Mouse (Mus musculus) intestine, embryonic 16.5 days (tissue): ENCODE results near the gene Speer4e. TPM values are rescaled to one million over a fixed set of nuclear protein-coding genes. Genes with fewer than 3 reads are reported as not detected.
"Not testable (repeated sequence)": the region's sequence is repeated elsewhere in the genome, so short reads cannot be mapped to it uniquely, and the experiment has no call there.

Experiments
- ATAC-seq: fragments of 200-750 bp; cut with Nextera tagmentation; 2 replicates; pipeline ENCODE4 v1.8.0; 2017; ENCODE audit warnings: moderate TSS enrichment, moderate library complexity
- H3K27ac ChIP-seq: fragments of 300-500 bp; sonication (generic); 2 replicates; pipeline ENCODE4 v1.5.1; 2014; ENCODE audit warnings: mild to moderate bottlenecking, low read length
- H3K27me3 ChIP-seq: fragments of 300-500 bp; sonication (generic); replicated peaks from 2 replicates; pipeline ENCODE4 v1.6.1; 2014; ENCODE audit warnings: low read length, control low read depth, mixed read lengths; ENCODE audit not compliant: control insufficient read depth, insufficient read depth
- H3K36me3 ChIP-seq: fragments of 300-500 bp; sonication (generic); 2 replicates; pipeline ENCODE4 v1.6.1; 2014; ENCODE audit warnings: low read length, control low read depth; ENCODE audit not compliant: control insufficient read depth, insufficient read depth
- H3K4me1 ChIP-seq: fragments of 300-500 bp; sonication (generic); 2 replicates; pipeline ENCODE4 v1.6.1; 2014; ENCODE audit warnings: low read length, control low read depth, mixed read lengths; ENCODE audit not compliant: control insufficient read depth, insufficient read depth
- H3K4me2 ChIP-seq: fragments of 300-500 bp; sonication (generic); 2 replicates; pipeline ENCODE4 v1.6.1; 2014; ENCODE audit warnings: low read depth, low read length, control low read depth
- H3K4me3 ChIP-seq: fragments of 300-500 bp; sonication (generic); 2 replicates; pipeline ENCODE4 v1.5.1; 2014; ENCODE audit warnings: mild to moderate bottlenecking, low read length
- H3K9ac ChIP-seq: fragments of 300-500 bp; sonication (generic); 2 replicates; pipeline ENCODE4 v1.6.1; 2014; ENCODE audit warnings: low read depth, low read length
- H3K9me3 ChIP-seq: fragments of 300-500 bp; sonication (generic); 2 replicates; pipeline ENCODE4 v1.6.1; 2016; ENCODE audit warnings: low read length, control low read depth; ENCODE audit not compliant: control insufficient read depth
- WGBS: fragments of 180-500 bp; shearing (Covaris S2); extraction: QIAGEN DNeasy Blood & Tissue Kit; methylation state at CpG from one replicate; pipeline ENCODE4 v1.1.7; 2014; 5-methylcytosine and 5-hydroxymethylcytosine counted together
- polyA plus RNA-seq: library from polyadenylated mRNA; unstranded; fragments of >200 nt; fragmentation: Nextera tagmentation; extraction: Ambion mirVana; gene quantifications from 2 replicates; pipeline ENCODE4 v1.2.1, GENCODE M21; 2015

The Speer4e gene
- polyA plus RNA-seq, 1 experiment from 2014 or later, result not detected

DNA sequence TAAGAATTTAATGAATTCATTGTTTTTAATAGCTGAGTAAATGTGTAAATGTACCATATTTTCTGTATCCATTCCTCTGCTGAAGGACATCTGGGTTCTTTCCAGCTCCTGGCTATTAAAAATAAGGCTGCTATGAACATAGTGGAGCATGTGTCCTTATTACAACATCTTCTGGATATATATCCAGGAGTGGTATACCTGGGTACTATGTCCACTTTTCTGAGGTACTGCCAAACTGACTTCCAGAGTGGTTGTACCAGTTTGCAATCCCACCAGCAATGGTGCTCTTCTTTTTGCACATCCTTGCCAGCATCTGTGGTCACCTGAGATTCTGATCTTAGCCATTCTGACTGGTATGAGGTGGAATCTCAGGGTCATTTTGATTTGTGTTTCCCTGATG lies 15.4 kb upstream of the Speer4e start:
- ATAC-seq, H3K36me3 ChIP-seq, H3K9ac ChIP-seq, H3K27me3 ChIP-seq, H3K27ac ChIP-seq, H3K4me2 ChIP-seq, H3K4me3 ChIP-seq, H3K4me1 ChIP-seq, H3K9me3 ChIP-seq: not testable (repeated sequence)

- H3K27me3 ChIP-seq, H3K27ac ChIP-seq, H3K4me1 ChIP-seq, H3K36me3 ChIP-seq, H3K9ac ChIP-seq, H3K4me3 ChIP-seq, ATAC-seq, H3K4me2 ChIP-seq: not testable (repeated sequence)
- WGBS, result 70% methylated on average over 3 of the region's 3 CpGs
- H3K9me3 ChIP-seq, result 0 out of 2 replicates have a peak, but pooled peaks cover 10% of the 10 kb centered on the region
Observed at GRCm38 (mm10) chr5:14952749-14953148, 14.5 kb upstream of the Speer4e start.

DNA sequence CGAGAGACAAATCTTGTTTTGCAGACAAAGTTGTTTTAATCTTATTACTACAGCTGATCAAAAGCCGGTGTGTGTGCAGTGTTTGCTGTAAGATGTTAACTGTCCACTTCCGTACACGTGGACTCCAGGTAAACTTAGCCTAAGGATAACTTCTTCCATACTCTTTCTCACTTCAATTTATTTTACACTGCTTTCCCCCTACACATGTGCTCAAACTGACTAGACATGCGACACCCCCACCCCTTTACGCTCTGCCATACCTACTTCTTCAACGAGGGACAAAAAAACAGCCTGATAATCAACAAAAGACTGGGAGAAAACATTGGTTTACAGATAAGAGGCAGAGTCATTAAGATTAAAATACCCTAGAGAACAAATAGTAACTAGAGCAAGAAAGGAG lies 13.6 kb upstream of the Speer4e start:
- not testable (repeated sequence) for H3K4me1 ChIP-seq, H3K27ac ChIP-seq, H3K4me3 ChIP-seq, H3K27me3 ChIP-seq, H3K9ac ChIP-seq, H3K36me3 ChIP-seq, H3K4me2 ChIP-seq
- WGBS, result 64% methylated on average over 7 of the region's 7 CpGs
- peak; percentile 36; the same call in 1 of the 2 replicates for ATAC-seq
- H3K9me3 ChIP-seq, result 0 out of 2 replicates have a peak, but pooled peaks cover 12% of the 10 kb centered on the region

- H3K4me1 ChIP-seq, H3K4me2 ChIP-seq, H3K4me3 ChIP-seq, H3K9me3 ChIP-seq, H3K9ac ChIP-seq, H3K27ac ChIP-seq, H3K27me3 ChIP-seq, ATAC-seq, H3K36me3 ChIP-seq: not testable (repeated sequence)
- WGBS, result 53% methylated on average over 4 of the region's 4 CpGs
Observed at GRCm38 (mm10) chr5:14947482-14948198, 9.4 kb upstream of the Speer4e start.

- H3K9me3 ChIP-seq, H3K4me1 ChIP-seq, H3K4me3 ChIP-seq, H3K9ac ChIP-seq, H3K4me2 ChIP-seq, ATAC-seq, H3K27me3 ChIP-seq, H3K36me3 ChIP-seq, H3K27ac ChIP-seq: not testable (repeated sequence)
- WGBS, result 45% methylated on average over 4 of the region's 4 CpGs
Observed at GRCm38 (mm10) chr5:14945524-14945923, 7.3 kb upstream of the Speer4e start.

- not testable (repeated sequence) for H3K27me3 ChIP-seq, ATAC-seq, H3K9ac ChIP-seq, H3K27ac ChIP-seq, H3K36me3 ChIP-seq, H3K9me3 ChIP-seq, H3K4me2 ChIP-seq, H3K4me1 ChIP-seq, H3K4me3 ChIP-seq
- 87% methylated on average over 1 of the region's 1 CpGs for WGBS
Observed at GRCm38 (mm10) chr5:14941043-14941442, 2.8 kb upstream of the Speer4e start.

DNA sequence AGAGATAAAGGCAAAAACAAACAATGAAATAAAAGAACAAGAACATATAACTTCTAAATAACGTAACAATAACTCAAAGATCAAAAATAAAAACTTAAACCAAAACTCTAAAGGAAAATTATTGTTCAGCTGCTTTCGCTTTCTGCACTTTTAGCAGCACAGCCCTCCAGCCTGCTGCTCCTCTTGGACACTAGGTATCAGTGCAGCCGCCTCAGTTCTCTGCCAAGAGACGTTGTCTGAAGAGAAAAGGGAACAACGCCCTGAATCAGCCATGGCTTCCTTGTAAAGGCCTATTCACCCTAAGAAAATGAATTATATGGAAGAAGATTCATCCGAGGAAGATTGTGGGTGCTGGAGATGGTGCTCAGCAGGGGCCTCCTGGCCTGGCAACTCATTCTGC lies 4.5 kb downstream of the Speer4e start:
- H3K9me3 ChIP-seq, H3K4me3 ChIP-seq, ATAC-seq, H3K9ac ChIP-seq, H3K36me3 ChIP-seq, H3K4me2 ChIP-seq, H3K27me3 ChIP-seq, H3K27ac ChIP-seq, H3K4me1 ChIP-seq: not testable (repeated sequence)
- 78% methylated on average over 5 of the region's 6 CpGs for WGBS

DNA sequence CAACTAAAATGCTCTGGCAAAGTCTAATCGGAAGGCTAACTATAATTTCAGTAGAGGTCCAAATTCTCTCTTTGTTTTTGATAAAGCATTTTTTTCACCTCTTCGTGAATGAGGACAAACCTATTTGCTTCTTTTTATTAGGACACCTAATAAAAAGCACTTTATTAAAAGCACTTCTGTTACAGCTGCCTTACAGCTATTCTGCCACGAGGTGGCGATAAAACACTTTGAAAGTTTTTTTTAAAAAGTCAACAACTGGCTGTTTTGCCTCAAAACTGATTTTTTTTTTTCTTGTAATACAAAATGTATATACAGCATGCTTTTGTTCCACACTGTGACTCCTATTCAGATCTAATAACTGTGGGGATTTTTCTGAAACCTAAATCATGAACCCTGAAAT lies 11.2 kb downstream of the Speer4e start:
- H3K4me2 ChIP-seq, H3K9me3 ChIP-seq, ATAC-seq, H3K4me1 ChIP-seq, H3K27me3 ChIP-seq, H3K4me3 ChIP-seq, H3K27ac ChIP-seq, H3K9ac ChIP-seq, H3K36me3 ChIP-seq: not testable (repeated sequence)
- WGBS, result 26% methylated on average over 4 of the region's 4 CpGs

DNA sequence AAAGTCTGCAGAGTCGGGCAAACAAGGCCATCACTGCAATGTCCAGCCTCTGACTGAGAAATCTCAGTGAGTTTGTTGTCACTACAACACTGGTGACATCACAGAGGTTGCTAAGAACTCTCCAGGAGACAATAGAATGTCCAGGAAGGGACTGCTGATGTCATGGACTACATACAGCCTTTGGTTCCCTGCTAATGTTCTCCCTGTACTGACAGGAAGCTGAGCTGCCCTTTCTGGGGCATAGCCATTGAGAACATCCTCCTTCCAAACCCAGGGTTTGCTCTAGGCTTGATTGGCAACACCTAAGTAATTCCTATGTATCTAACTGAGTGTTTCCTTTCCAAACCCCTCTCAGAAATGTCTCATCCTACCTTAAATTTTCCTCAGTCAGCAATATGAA lies 23.4 kb downstream of the Speer4e start, which contains the start of gene Gm9758:
Gene Gm9758, minus strand, starts transcription at position 101 of the 400 bp plus-strand sequence.
- not testable (repeated sequence) for H3K9ac ChIP-seq, H3K27ac ChIP-seq, H3K9me3 ChIP-seq, H3K4me1 ChIP-seq, ATAC-seq, H3K27me3 ChIP-seq, H3K4me2 ChIP-seq, H3K4me3 ChIP-seq, H3K36me3 ChIP-seq
- 73% methylated on average over 1 of the region's 1 CpGs for WGBS

DNA sequence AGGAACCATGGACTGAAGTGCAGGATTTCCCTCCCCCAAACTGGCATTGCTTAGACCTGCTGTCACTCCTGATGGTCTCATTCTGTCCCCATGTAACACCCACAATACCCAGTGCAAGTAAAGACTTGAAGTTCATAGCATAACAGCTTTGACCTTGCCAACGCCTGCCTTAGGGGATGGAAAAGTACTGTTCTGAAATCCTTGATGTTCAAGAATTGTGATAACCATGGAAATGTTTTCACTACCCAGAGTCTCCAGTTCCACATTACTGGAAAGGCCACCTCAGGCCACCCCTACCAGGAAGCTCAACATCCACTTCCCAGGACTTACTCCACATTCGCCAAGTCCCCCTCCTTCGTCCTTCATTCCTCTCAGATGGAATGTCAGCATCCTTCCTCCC lies 23.9 kb downstream of the Speer4e start:
- ATAC-seq, H3K4me2 ChIP-seq, H3K4me1 ChIP-seq, H3K36me3 ChIP-seq, H3K27ac ChIP-seq, H3K4me3 ChIP-seq, H3K9me3 ChIP-seq, H3K9ac ChIP-seq, H3K27me3 ChIP-seq: not testable (repeated sequence)
- 71% methylated on average over 2 of the region's 3 CpGs for WGBS
